Mouse (Mus musculus) small intestine, adult 2 months (tissue): ENCODE results near the gene Cfl1.

ENCODE experiments used
- CTCF ChIP-seq: fragments of 200-500 bp; IDR thresholded peaks from 2 replicates; pipeline ENCODE4 v1.5.1; 2012; ENCODE audit warnings: low read depth, mild to moderate bottlenecking, control low read depth, inconsistent platforms, low read length, moderate library complexity, mixed read lengths; ENCODE audit not compliant: insufficient replicate concordance, insufficient read length; ENCODE audit errors: extremely low read depth
- POLR2A ChIP-seq: fragments of 200-500 bp; IDR thresholded peaks from 2 replicates; pipeline ENCODE4 v1.6.1; 2012; ENCODE audit warnings: low read depth, mild to moderate bottlenecking, control low read depth, inconsistent platforms, low read length, moderate library complexity

DNA sequence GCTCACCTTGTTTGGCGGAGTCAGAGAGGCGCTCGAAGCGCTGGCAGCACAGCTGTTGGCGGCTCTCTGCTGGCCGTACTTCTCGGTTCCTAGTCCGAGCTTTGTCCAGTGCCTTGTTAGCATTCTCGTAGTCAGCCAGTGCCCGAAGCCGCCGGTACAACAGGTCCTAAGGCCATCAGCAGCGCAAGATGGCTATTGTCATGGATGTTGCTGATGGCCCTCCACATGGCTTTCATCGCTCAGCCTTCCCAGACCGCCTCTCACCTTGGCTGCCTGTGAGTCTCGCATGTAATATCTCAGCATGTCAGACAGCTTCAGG is 5.8 kb downstream of the Cfl1 start:
- TF ChIP-seq POLR2A (no peak), CTCF (no peak)
